Mouse (Mus musculus) embryo, embryonic 10 days (tissue): ENCODE data around the gene Gm20219.
A peak's percentile ranks its signal among the peaks of the same experiment; 100 is the strongest.

Experiments
- DNase-seq: peaks from one replicate; pipeline ENCODE4 v3.0.0-alpha.2; 2015; ENCODE audit warnings: low spot score

The Gm20219 gene

GRCm38 (mm10) chr17:56552781-56553363 lies 1.3 kb downstream of the Gm20219 start:
- DNase-seq, result peak; percentile 87

- no peak for DNase-seq
Observed at GRCm38 (mm10) chr17:56551841-56552581, 2.2 kb downstream of the Gm20219 start.

GRCm38 (mm10) chr17:56550784-56551475 lies 3.3 kb downstream of the Gm20219 start:
- DNase-seq, result no peak

- no peak for DNase-seq
Observed at GRCm38 (mm10) chr17:56548605-56549105, 5.5 kb downstream of the Gm20219 start.

GRCm38 (mm10) chr17:56547846-56548604 lies 6.2 kb downstream of the Gm20219 start:
- no peak for DNase-seq

- no peak for DNase-seq
Observed at GRCm38 (mm10) chr17:56547116-56547845, 6.9 kb downstream of the Gm20219 start.

GRCm38 (mm10) chr17:56546576-56546975 lies 7.6 kb downstream of the Gm20219 start:
- DNase-seq, result no peak

GRCm38 (mm10) chr17:56545945-56546344 lies 8.2 kb downstream of the Gm20219 start:
- DNase-seq, result no peak

- no peak for DNase-seq
Observed at GRCm38 (mm10) chr17:56544699-56545387, 9.3 kb downstream of the Gm20219 start.

- no peak for DNase-seq
Observed at GRCm38 (mm10) chr17:56543684-56544224, 10.4 kb downstream of the Gm20219 start.

- DNase-seq, result no peak
Observed at GRCm38 (mm10) chr17:56542736-56543135, 11.5 kb downstream of the Gm20219 start.

- no peak for DNase-seq
Observed at GRCm38 (mm10) chr17:56540562-56540975, 13.6 kb downstream of the Gm20219 start.

GRCm38 (mm10) chr17:56537912-56538311 lies 16.3 kb downstream of the Gm20219 start:
- DNase-seq, result peak; percentile 31

GRCm38 (mm10) chr17:56536874-56537273 lies 17.3 kb downstream of the Gm20219 start:
- DNase-seq, result no peak

GRCm38 (mm10) chr17:56536192-56536591 lies 18.0 kb downstream of the Gm20219 start:
- DNase-seq, result no peak

GRCm38 (mm10) chr17:56524943-56525342 lies 29.2 kb downstream of the Gm20219 start:
- DNase-seq, result no peak

- no peak for DNase-seq
Observed at GRCm38 (mm10) chr17:56522744-56523143, 31.4 kb downstream of the Gm20219 start.

- no peak for DNase-seq
Observed at GRCm38 (mm10) chr17:56515690-56516410, 38.3 kb downstream of the Gm20219 start.

- no peak for DNase-seq
Observed at GRCm38 (mm10) chr17:56514916-56515315, 39.3 kb downstream of the Gm20219 start.

- DNase-seq, result no peak
Observed at GRCm38 (mm10) chr17:56514330-56514729, 39.9 kb downstream of the Gm20219 start.
